Mouse (Mus musculus) heart, postnatal 10 days (tissue): Measurements from ENCODE around the gene Cdh8. TPM values are rescaled to one million over a fixed set of nuclear protein-coding genes. Genes with fewer than 3 reads are reported as not detected.
"Not testable (repeated sequence)": the region's sequence is repeated elsewhere in the genome, so short reads cannot be mapped to it uniquely, and the experiment has no call there.

Experiments
- DNase-seq, 2 experiments: peaks; one replicate each; pipeline ENCODE4 v3.0.0; 2021
- intact Hi-C: fragments of 180-260 bp; cut with DNase I; formaldehyde crosslinking; loops from one replicate; pipeline ENCODE4 v1.15.1; 2025
- total RNA-seq, 2 experiments: library from RNA; stranded (reverse); gene quantifications; 2 replicates each; pipeline ENCODE4 v1.2.3; 2021

Gene Cdh8
- total RNA-seq, 2 experiments from 2014 or later: 0.35 to 0.43 TPM

GRCm38 (mm10) chr8:99290201-99290600 lies 126.1 kb downstream of the Cdh8 start:
- DNase-seq: no peak
- intact Hi-C loops: no loop called here

GRCm38 (mm10) chr8:99285103-99285502 lies 131.2 kb downstream of the Cdh8 start:
- intact Hi-C loops: no loop called here
- DNase-seq: no peak

DNA sequence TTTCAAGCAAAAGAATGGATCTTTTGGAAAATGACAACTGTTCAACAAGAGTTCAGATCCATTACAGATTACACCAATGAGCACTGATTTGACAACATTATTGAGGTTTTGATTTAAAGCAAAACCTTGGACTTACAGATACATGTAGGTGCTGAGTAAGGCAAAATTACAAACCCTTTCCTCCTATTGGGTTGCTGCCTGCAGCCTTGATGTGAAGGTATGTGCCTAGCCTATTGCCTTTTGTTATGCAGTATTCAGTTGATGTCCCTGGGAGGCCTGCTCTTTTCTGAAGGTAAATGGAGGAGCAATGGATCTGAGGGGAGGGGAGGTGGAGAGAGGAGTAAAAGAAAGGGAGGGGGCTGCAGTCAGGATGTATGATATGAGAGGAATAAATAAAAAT lies 135.9 kb downstream of the Cdh8 start:
- intact Hi-C loops: no loop called here

GRCm38 (mm10) chr8:99267133-99267532 lies 149.1 kb downstream of the Cdh8 start:
- intact Hi-C loops: no loop called here
- DNase-seq: no peak

More for the DNA sequence above, 135.9 kb downstream of the Cdh8 start:
- no peak for DNase-seq

DNA sequence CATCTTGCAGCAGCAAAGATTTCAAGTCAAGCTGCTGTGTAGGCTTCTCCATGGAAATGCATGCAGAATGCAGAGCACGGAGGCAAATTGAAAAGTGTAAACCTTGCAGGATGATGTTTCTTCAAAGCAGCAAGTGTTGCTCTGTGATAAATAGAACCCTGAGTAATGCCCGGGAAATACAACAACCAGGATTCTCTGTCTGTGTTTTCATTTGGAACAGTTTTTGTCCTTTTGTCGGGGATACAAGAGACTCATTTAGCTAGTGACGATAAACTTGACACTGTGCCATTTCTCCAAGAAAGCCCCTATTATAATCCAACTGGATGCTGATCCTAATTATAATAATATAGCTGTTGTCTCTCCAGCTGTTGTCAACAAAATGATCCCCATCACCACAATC lies 181.9 kb downstream of the Cdh8 start:
- DNase-seq: no peak
- intact Hi-C loops: no loop called here

DNA sequence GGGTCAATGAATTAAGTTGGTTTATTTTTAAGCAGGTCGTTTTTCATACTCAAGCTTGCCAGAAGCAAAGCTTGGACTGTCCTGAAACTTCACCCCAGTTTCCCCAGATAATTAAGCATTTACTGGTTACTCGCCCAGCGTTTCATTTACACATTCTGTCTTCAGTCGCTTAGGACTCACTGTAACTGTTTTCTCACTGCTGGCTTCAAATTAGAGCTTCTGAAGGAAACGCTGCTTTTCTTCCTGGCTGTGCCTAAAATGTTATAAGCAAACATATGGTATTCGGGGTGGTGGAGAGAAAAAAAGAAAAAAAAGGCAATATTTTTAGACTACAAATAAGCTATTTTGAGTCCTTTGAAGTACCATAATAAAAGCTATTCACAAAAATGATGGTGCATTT lies 192.6 kb downstream of the Cdh8 start:
- intact Hi-C loops: no loop called here
- no peak for DNase-seq

DNA sequence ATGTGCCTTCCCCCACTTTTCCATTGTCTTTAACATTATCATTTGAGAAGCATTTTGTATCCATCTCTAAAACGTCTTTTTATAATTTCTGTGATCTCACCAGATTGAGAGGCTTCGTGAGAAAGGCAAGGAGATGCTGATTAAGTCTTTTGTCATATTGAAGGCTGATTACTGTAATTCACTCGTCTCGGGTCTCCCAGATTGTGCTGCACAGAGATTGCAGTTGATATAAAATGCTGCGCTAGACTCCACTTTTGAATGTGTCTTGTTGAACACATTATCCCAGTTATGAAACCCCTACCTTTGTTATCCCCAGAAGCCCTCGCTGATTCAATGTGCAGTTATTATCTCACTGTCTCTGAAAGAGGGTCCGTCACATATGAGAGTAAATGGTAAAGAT lies 211.1 kb downstream of the Cdh8 start:
- intact Hi-C loops: no loop called here
- no peak for DNase-seq

DNA sequence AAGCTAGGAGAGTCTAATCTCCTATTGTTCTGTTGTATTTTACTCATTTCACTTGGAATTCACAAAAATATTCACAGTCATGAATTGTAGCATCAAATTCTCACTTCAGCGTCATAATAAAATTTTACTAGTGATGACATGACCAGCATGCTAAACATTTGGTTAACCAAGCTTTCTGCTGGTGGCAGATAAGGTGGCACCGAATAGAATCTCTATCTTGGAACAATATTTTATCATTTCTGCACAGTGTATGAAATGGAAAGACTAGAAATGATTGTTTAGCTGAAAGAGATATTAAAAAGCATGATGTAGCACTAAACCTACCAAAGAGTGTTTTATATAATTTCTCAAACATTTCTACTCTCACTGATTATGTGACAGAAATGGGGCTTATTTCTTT lies 225.6 kb downstream of the Cdh8 start:
- DNase-seq: no peak
- intact Hi-C loops: no loop called here

DNA sequence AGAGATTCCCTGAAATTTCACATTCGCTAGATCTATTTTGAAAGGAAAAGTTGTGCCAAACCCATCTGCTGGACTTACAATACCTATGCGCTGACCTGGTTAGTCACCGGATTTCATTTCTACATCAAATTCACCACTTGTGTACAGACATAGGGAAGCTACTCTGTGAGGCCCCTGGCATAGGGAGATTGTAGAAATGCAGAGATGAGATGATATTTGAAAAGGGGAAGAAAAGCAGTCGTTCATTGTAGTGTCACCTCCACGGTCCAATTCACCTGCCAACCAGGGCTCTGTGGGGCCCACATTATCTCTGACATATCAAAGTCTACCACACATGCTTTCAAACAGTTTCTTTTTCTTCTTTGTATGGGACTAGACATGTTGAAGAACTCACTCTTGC lies 229.4 kb downstream of the Cdh8 start:
- DNase-seq: no peak
- intact Hi-C loops: no loop called here

DNA sequence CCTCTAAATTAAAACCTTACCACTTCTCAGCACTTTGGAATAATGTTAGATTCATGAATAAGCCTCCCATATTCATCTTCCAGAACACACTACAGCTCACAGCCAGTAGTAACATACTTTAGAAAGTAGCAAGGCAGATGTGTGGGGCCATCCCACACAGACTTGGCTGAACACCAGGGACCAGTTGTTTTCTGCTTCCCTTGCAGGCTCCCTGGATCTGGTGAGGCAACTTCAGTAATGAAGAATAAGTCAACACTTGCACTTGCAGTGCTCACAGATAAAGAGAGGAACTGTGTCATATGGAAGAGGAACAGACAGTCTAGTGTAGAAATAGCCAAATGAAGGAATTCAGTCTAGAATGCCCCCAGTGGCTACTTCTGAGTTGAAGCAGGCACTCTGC lies 232.1 kb downstream of the Cdh8 start:
- DNase-seq: no peak
- intact Hi-C loops: no loop called here

GRCm38 (mm10) chr8:99166966-99167365 lies 249.3 kb downstream of the Cdh8 start:
- intact Hi-C loops: no loop called here
- DNase-seq: no peak

DNA sequence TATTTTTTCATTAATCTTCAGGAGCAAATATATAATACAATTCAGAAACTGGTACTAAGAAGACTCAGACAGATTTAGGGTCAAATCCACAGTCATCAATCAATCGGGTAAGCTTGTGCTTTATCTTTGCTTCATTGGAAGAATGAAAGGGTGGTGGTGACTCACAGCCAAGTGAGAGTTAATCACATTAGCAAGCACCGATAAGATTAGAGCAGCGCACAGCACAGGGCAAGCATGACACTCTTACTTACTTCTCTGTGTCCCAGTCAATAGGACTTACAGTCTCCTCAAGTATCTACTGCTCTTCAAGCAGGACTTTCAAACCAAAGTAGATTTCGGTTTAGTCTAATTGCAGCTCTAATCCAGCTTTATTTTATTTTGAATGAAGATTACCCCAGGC lies 254.6 kb downstream of the Cdh8 start:
- DNase-seq: no peak
- intact Hi-C loops: no loop called here

DNA sequence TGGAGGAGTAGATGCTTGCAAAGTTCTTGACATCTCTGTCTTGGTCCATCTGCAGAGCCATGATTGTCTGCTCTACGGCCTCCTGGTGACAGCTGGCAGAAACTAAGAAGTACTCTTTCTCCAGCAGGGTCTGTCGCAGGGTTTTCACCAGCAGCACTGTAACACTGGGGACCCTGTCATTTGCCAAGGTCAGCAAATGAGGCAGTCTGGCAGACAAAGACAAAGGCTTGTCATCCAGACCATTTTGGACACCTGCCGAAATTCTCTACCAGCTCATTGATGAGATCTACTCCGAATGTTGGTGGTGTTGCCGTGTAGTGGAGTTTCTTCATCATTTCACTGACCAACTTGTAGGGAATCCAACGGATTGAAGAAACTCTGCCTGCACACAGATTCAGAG lies 270.8 kb downstream of the Cdh8 start:
- intact Hi-C loops: no loop called here
- DNase-seq: no peak

DNA sequence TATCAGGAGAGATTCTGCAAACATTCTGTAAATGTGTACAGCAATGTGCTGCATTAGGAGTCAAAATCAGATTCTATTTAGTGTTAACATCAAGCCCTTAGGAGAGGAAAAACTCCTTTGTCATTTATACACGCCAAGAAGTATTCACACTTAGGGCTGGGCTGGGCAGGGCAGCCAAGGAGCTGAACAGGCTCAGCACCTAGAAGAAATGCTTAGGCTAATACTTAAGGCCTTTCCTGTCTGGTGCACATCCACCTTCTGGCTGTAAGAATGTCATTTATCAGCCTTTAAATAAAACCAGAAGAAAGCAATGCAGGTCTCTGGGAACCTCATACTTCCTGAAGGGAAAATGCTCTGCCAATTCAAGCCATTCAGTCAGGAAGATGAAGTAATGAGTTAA lies 271.5 kb downstream of the Cdh8 start:
- intact Hi-C loops, DNase-seq: not testable (repeated sequence)

GRCm38 (mm10) chr8:99098453-99098852 lies 317.8 kb downstream of the Cdh8 start:
- intact Hi-C loops: no loop called here
- no peak for DNase-seq

DNA sequence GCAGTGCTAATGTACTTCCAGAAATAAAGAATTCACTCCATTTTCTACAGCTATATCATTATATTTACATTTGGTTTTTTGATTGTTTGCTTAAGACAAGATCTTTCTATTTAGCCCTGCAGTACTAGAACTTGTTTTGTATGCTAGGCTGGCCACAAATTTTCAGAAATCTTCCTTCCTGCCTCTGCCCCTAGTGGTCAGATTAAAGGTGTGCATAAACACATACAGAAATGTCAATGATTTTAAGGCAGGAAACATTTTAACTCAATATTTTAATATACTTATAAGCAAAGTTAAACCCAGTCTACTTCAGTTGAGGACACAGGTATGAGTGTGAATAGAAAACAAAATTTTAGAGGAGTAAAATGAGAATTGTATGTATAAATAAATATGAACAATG lies 364.9 kb downstream of the Cdh8 start:
- intact Hi-C loops: no loop called here
- no peak for DNase-seq

- no peak for DNase-seq
Observed at GRCm38 (mm10) chr8:99048664-99049363, 367.5 kb downstream of the Cdh8 start.

DNA sequence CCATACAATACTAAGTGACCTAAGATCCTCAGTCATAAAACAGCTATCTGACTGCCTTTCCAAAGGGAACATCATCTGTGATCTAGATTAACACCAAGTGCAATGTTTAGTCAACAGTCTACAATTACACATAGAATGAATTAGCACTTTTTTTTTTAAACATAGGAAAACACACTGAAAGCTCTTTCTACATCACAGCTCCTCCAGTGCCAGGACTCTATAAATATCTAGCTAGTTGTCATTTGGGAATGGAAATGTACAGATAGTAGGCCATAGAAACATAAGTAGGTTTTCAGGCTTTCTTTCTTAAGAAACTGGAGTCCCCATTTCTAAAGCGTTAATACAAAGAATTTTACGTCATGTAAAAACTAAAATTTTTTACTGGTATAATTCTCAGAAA lies 375.8 kb downstream of the Cdh8 start:
- intact Hi-C loops: no loop called here
- DNase-seq: no peak

More at GRCm38 (mm10) chr8:99048664-99049363, 367.5 kb downstream of the Cdh8 start:
- intact Hi-C loops: no loop called here

- intact Hi-C loops: no loop called here
Observed at GRCm38 (mm10) chr8:99031060-99031459, 385.2 kb downstream of the Cdh8 start.

More at GRCm38 (mm10) chr8:99031060-99031459, 385.2 kb downstream of the Cdh8 start:
- DNase-seq: no peak
